Mouse (Mus musculus) skeletal muscle tissue, adult 2 months (tissue): ENCODE measurements around the gene Sorcs3.

Experiments used
- DNase-seq: peaks from one replicate; pipeline ENCODE4 v3.0.0-alpha.2; 2012; ENCODE audit warnings: low read depth, low spot score

Gene Sorcs3

DNA sequence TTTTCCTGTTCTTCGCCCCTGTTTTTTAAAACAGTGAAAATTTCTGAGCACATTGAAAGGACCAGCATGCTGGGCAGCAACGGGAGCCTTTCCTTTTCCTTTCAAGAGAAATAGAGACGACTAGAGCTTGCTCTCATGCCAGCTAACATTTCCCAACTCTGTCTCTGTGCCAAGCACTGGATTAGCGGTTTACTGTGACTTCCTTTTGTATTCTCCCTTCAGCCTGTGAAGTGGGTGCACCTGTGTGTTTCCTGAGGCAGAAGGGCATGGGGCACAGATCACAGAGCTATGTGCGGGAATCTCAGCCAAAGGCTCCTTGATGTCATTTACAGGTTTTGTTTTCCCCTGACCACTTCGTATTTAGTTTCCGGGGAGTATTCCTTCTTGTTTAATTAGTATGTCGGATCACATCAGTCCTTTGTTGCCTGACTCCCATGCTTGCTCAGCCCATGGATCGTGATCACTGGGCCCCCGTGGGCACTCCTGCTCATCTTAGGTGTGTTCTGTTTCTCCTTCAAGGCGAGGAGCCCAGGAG lies 172.2 kb downstream of the Sorcs3 start:
- DNase-seq: no peak

DNA sequence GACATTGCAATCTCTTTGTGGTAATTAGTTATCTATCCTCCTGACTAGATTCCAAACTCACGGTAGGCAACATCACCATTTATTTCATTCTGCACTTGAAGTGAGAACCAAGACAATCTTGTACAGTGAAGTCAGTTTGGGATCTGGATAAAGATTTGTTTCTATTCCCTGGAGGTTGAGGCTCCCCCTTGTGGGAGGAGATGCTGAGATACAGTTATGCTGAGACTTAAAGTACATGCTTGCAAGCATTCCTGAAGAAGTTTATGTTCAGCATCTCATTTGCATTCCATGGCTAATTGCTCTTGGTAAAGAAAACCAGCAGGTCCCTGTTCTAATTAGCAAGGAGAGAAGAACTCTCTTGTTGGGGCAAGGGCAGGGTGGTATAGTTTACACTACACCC lies 185.7 kb downstream of the Sorcs3 start:
- no peak for DNase-seq

DNA sequence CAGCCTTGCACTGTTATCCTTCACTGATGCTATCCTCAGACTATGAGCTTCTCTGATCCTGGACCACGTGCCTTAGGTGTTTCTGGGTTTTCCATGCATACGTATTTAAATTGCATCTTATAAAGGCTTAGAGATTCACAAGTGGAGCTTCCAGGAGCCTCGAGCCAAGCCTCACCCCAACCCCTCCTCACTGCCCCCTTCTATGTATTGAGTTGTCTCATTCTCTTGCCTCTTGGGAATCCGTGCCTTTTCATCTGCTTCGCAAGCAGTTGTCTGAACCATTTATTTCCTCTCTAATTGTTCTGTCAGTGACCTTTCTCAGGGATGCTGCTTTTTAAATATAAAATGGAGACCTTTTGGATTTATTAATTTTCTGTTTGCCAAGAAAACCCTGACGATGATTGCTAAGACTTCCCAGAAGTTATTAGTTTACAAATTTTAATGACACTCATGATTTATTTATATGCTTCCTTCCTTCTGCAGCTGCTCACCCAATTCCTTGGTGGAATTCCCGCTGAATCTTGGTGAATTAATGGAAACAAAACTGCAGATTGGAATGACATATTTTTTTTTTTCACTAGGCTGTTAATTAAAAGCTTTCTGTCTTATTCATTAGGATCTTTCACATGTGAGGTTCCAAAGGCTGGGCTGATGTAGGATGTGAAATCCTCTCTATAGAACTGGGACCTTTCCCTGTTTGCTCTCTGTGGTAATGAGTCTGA lies 199.1 kb downstream of the Sorcs3 start:
- no peak for DNase-seq

DNA sequence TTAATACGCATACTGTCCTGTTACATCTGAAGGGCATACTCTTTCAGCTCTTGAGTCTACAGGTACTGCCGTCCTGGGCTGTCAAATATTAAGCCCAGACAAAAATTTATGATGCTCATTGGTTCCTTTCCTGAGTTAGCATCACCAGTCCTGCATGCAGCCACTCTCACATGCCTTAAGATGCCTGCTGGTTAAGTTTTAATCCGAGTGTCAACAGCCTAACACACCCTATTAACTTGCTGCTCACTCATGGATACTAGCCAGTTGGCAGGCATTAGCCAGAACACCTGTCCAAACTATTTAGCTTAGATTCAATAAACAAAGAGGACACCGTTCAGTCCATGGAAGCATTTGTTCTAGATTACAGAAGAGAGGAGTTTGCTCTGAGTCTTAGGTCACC lies 202.4 kb downstream of the Sorcs3 start:
- DNase-seq: no peak

DNA sequence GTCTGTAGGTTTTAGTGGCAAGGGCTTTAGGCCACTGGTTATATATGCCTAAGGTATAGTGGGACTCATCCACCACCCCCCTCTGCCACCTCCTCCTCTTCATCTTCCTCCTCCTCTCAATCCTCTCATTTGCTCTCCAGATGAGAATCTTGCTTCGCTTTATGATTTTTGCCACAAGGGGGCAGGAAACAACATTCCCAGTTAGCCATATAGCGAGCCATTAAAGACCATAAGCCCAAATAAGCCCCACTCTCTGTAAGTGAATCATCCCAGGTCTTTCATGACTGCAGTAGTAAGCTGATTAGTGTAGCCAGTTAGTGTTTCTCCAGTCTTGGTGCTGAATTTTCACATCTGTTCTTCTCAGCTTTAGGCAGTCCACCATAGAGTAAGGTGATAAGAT lies 205.5 kb downstream of the Sorcs3 start:
- DNase-seq: no peak

DNA sequence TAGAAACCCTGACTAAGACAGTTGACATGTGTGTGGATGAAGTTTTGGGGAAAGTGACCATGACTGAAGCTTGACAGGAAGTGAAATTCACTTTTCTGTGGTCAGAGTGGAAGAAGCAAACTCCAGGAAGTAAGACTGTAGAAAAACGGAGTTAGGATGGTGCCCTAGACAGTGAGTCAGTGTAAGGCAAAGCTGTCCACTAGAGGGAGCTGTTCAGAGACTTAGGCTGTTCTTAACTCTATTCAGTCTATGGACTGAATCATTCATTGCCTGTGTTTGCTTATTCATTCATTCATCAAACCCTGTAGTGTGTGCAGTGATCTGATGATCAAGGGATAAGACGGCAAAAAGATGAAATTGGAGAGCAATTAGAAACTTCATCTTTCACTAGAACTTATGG lies 208.0 kb downstream of the Sorcs3 start:
- no peak for DNase-seq

DNA sequence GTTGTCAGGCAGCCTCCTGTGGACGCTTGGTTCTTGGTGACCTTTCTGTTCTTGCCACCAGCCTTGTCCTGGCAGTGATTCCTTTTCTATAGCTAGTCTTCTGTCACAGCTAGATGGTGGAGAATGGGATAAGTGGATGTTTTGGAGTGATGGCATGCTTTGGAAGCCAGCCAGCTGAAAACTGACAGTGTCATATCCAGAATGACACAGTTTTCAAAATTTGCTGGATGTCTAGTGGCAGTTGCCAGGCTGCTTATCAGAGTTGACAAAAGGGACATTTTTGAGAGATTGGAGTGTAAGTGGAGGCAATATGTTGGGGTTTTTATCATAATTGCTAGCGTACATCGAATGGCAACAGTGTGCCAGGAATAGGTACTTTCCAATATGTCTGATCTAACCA lies 212.5 kb downstream of the Sorcs3 start:
- DNase-seq: no peak

DNA sequence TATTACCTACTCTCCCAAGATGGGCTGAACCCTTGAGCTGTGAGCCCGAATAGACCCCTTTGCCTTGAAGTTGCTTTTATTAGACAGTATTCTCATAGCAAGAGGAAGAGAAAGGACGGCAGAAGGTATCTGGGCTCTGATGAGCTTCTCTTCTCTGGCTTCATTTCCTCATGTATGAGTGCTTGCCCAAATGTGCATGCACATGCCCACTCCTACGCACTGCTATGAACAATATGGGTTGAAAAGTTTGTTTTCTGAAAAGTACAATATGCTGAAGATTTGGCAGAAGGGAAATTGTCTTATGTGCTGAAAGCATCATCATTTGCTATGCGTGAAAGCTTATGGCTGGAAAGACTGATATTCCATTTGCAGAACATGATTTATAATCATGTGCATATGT lies 223.4 kb downstream of the Sorcs3 start:
- no peak for DNase-seq

DNA sequence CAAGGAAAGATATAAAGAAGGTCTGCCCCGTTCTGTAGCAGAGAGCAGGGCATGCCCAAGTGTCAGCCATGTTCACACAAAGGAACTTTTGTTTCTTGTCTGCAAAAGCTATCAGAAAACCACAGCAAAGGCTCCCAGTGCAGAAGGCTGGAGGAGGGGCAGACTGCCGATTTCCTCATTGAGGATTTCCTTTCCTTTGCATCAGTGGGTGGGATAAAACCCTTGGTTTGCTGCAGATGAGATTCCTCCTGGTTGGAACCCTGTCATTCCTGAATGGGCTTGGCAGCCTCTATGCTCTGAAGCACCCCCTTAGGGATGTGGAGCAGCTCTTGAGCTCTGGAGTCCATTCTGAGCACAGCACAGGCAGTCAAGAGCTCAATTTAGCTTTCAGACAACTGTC lies 223.9 kb downstream of the Sorcs3 start:
- no peak for DNase-seq

DNA sequence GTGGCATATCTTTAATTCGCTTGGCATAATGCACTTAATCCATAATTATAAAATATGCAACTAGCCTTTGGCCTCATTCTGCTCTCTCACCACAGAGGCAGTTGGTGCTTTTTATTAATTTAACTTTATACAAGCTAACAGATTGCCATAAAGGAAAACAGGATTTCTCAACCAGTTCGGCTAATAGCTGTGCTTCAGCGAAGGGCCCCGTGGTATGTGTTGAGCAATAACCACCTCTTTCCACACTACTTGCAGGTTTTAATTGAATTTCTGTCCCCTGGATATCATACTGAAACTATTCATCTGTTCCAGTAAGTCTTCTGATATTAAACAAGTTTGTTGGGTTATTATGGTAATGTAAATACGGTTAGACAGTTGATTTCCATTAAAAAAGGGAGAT lies 224.5 kb downstream of the Sorcs3 start:
- DNase-seq: no peak

DNA sequence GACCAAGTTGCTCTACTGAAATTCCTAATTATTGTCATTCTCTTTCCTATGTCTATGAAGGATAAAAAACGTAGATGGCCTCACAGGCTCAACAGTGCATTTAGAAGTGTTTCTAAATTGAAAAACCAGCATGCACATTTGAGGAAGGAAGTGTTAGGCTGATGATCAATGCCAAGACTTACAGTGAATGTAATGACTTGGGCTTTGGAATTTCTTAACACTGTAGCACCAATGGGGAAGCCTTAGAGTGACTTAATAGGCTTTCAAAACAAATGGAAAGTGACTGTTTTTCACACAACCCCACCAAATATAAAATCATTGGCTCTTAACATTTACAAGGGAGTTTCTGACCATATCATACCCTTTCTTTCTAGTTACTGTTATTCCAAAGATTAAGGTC lies 232.6 kb downstream of the Sorcs3 start:
- no peak for DNase-seq

DNA sequence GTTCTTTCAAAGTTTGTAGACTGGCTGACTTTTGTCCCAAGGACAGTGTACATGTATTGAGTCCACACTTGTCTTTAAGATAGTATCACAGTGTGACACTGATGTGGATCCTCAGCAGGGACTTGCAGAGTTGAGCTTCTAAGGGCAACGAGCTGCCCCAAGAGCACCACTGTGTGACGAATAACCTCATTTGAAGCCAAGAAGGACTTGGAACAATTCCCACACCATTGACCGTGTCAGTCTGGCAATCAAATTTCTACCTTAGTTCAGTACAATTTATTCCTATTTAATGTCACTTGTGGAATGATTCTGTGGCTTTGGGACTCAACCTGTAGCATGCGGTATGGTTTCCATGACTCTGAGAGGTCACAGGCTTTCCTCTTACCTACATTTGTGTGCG lies 255.3 kb downstream of the Sorcs3 start:
- DNase-seq: no peak

DNA sequence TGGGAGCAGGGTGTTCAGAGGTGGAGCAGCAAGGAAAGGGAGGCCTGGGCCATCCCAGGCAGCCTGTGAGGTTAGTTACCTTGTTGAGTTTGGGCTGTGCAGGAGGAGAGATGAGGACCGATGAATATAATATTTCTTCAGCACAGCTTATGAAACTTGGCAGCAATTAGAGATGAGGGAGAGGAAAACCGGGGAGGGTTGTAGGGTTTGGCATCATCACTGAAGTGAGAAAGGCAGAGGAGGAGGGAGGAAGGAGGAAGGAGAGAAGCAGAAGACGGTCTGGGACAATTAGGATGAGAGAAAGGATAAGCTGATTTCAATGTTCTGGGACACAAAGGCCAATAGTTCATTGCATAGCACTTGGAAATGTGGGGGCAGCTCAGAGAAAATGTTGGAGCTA lies 256.6 kb downstream of the Sorcs3 start:
- no peak for DNase-seq

DNA sequence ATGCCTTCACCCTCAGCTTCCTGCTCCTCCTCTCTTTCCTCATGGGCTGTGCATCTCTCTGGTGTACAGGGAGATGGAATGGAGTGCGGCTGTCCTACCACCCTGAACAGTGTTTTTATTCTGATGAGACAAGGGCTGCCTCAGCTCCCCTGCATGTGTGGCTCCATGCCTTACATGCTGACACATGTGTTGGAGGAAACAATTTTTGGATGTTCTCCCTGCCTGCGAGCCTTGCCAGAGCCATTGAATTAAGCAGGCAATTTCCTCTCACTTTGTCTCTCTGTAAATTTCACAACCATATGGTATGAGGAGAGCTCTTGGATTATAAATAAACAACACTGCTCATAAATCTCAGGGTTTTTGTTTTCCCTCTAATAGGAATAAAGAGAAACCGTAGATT lies 257.7 kb downstream of the Sorcs3 start:
- DNase-seq: no peak

DNA sequence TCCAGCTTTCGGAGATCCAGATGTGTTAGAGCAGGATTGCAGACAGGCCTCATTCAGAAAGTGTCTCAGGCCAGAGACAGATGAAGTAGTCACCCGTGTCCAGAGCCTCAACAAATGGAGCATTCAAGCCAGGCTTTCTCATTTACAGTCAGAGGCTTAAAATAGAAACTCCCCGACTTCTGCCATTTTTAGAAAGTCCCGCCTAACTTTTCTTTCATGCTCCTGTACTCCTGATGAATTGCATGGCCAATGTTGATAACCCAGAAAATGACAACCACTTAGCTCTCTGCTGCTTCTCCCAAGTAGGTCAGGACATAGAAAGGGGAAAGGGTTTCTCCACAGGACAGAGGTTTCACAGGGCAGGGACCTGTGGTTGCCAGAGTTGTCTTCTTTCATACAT lies 261.6 kb downstream of the Sorcs3 start:
- no peak for DNase-seq

DNA sequence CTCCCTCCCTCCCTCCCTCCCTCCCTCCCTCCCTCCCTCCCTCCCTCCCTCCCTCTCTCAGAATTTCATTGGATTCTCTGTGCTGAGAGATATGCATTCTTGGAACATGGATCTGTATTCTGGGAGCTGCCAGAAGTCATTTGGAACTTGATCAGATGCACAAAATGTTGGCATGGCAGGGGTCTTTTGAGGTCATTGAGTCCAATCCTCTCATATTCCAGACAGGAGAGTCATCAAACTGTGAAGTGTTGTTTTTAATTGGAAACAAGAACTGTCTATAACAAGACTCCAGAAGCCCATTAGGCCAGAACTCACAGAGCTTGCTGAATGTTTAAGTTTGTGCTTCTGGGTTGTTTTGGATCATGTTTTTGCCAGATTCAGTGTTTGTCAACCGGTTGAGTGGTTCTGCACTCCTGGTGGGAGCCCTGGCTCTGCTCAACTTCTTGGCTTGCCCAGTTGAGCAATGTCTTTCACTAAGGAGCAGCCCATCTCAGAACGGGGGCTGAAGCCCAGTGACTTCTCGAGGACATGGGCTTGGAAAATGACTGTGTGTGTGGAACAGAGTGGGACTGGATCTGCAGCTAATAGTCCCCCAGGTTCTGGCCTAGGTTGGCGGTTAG lies 264.1 kb downstream of the Sorcs3 start:
- no peak for DNase-seq

DNA sequence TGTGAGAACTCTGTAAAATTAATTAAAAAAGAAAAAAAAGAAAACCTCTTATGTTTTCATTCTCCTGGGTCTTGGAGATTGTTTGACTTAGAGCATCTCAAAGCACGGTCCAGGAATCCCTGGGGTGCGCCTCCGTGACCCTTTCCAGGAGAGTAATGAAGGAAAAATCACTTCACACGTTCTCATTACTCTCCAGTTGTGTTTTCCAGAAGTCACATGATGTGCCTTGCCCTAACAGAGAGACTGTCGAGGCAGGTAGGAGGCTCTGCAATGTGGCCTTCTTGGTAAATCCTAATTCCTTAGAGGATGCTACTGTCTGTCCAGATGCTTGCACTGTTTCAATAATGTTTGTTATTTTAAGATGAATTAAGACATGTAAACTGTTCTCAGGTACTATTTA lies 266.1 kb downstream of the Sorcs3 start:
- no peak for DNase-seq

DNA sequence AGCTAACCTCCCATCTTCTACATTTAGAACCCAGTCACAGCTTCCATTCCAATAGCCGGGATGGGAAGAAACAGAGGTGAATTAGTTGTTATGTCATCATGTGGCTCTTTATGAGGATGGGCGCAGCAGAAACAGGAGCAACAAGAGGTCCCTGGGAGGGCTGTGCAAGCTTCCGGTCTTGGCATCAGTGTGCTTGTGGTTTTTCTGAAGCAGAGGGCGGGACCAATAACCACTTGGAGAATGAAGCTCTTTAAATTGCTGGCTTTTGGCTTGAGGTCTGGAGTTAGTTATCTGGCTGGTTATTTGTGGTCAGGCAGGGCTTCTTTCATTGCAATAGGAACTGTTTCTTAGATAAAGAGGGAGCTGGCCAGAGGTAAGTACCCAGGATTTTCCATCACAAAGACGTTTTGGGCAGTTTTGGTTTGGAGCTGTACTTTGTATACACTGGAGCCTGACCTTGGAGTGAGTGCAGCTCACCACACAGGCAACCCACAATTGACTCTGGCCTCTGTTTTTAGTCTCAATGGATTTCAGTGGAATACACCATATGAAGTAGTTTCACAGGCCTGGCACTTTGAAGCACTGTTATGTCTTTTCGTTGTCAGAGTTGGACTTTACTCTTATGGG lies 270.1 kb downstream of the Sorcs3 start:
- peak; percentile 1 for DNase-seq

DNA sequence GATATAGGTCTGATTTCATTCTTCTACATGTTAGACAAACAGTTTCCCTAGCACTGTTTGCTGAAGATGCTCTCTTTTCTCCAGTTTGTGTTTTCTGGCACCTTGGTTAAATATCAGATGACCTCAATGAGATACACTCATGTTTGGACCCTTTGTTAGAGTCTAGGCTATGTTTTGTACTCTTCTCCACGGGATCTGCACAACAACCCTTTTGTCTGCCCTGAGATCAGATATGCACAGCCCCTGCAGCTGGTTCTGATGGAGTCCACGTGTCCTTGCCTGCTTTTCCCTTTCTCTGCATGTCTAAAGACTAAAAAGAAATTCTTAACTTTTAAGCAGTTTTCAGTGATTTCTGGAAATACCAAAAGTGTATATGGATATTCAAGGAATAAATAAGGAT lies 273.0 kb downstream of the Sorcs3 start:
- DNase-seq: no peak

DNA sequence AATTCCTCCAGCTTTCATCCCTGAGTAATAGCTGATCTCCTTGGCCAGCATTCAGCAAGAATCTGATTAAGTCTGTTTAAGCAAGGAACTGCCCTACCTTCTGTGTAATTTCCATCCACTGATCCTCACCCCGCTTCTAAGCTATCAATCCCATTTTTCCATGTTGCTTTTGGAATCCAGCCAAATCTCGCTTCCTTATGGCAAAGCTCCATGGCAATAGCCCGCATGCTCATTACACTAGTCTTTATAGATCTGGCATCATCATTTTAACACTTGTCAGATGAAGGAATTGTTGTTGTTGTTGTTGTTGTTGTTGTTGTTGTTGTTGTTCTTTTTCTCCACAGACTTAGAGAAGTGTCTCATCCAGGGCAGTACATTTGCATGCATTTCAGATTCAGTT lies 277.1 kb downstream of the Sorcs3 start:
- DNase-seq: no peak

DNA sequence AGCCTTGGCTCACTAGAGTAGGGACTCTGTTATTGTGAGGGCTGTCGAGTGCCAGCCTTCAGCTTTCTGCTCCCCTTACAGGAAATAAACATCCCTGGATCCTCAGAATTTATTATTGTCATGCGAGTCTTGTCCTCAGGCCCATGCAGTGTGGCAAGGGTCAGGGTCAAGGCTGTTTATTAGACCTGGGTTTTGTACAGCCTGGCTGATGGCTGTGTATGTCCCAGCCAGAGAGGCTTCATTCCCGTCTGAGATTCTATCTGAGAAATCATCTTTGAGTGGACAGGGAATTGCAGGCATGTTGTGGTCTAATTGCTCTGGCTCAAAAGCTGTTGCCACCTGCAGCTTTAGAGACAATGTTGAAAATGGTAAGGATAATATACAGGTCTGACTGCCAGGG lies 285.3 kb downstream of the Sorcs3 start:
- no peak for DNase-seq

DNA sequence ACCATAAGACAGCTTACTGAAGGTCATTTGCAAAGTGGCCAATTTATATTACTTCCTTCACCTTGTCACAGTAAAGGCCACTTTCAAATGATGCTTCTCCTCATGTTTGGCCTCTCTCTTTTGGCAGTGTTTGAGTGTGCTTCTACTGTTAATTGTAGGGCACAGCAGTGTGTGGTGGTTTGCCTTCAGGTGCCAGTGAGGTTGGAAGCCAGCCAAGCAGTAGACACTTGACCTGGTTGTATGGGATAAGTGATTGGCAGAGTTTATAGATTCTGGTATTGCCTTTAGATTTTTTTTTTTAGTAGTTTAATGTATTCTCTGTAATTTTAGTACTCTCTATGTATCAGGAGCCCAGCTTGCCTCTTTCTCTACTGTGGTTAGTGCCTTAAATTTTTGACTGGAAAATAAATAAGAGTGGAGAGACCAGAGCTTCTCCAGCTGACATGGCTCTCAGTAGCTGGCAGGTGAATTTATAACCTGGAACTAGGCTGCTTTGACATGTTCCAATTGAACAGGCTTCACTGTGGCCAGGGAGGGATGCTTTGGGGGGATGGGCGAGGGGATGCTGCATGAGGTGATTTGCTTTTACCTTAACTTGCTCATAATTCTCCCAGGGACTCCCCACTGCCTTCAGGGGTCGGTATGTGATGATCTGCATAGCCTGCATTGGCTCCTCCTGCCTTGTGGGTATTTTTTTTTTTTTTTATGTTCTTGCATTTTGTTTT lies 298.2 kb downstream of the Sorcs3 start:
- no peak for DNase-seq
